ENCODE assay signal across 8 mouse cellular contexts in the genomic region with DNA sequence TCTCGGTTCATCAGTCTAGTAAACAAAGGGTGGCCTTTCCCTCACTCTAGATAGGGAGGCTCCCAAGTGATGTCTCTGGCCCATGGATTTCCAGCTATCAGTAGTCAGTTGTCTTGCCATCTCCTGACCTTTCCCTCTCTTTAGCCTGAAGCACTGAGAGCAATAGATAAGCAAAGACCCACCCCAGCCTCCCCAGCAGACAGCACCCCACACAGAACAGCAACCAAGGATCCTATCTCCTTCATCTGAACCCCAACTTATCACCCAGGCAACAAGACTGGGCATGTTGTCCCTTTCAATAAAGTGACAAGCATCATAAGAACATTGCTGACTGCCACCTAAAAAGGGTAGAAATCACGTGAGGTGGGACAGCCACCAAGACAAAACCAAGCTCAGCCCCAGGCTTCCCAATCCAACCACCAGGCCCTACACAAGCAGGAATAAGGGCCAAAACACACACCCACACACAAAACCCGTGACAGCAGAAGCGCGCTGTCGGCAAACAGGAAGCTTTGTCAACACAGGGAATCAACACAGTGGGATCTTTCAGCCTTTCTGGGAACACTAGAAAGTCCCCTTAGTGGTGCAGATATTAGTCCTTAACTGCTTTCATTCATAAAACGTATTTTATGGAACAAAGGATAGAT. TPM values are rescaled to one million over a fixed set of nuclear protein-coding genes. Genes with fewer than 3 reads are reported as not detected.
A peak's percentile ranks its signal among the peaks of the same experiment; 100 is the strongest.
DNase-seq lines count a peak whose midpoint lies in the region; ATAC-seq lines count a peak whose summit lies in the region.

No protein-coding gene starts in this region.

- no peak for ATAC-seq in forebrain, embryonic 11.5 days (replicated peaks; ENCODE audit: low FRiP score)
- peak; percentile 2 for ATAC-seq in inflammation-experienced regulatory T-cells, adult 6 months
- ATAC-seq in liver, embryonic 15.5 days (ENCODE audit: insufficient read depth) = peak; percentile 71

- no peaks in the 10 kb centered on the region for H3K27me3 ChIP-seq in forebrain, embryonic 11.5 days (ENCODE audit: control insufficient read depth, insufficient read depth, low read length)
- H3K27me3 ChIP-seq in liver, embryonic 15.5 days = no peaks in the 10 kb centered on the region

- peak overlapping the region; percentile 58 for H3K4me3 ChIP-seq in forebrain, embryonic 11.5 days (ENCODE audit: low read depth, low read length)
- peak overlapping the region; percentile 74 for H3K4me3 ChIP-seq in liver, embryonic 15.5 days (replicated peaks)

- 27% methylated on average over 7 of the region's 7 CpGs for WGBS in forebrain, embryonic 11.5 days
- 16% methylated on average over 7 of the region's 7 CpGs for WGBS in liver, embryonic 15.5 days (ENCODE audit: insufficient replicate concordance)

- peak overlapping the region; percentile 60 for H3K9ac ChIP-seq in forebrain, embryonic 11.5 days (ENCODE audit: low read length)
- peak overlapping the region; percentile 67 for H3K9ac ChIP-seq in liver, embryonic 15.5 days

- no peaks in the 10 kb centered on the region for H3K9me3 ChIP-seq in forebrain, embryonic 11.5 days (ENCODE audit: control insufficient read depth, low read length)
- H3K9me3 ChIP-seq in liver, embryonic 15.5 days (replicated peaks) = no peaks in the 10 kb centered on the region

- peak; percentile 43 for DNase-seq in adrenal gland, postnatal 10 days
- DNase-seq in adrenal gland, postnatal 36 days = no peak
- peak; percentile 35 for DNase-seq in Muller cell, postnatal 12 days (ENCODE audit: inconsistent ontology term)
- DNase-seq in forebrain, embryonic 11.5 days (ENCODE audit: low spot score) = no peak
- peak; percentile 54 for DNase-seq in right cerebral cortex, adult 18-20 months
- DNase-seq in ovary, postnatal 36 days (ENCODE audit: low spot score) = no peak

- no peaks in the 10 kb centered on the region for H3K36me3 ChIP-seq in forebrain, embryonic 11.5 days (ENCODE audit: control insufficient read depth, insufficient read depth, low read length)
- H3K36me3 ChIP-seq in liver, embryonic 15.5 days (replicated peaks) = no peaks in the 10 kb centered on the region

- peaks cover 16% of the 10 kb centered on the region for H3K4me1 ChIP-seq in forebrain, embryonic 11.5 days (replicated peaks; ENCODE audit: control insufficient read depth, insufficient read depth, low read length)
- H3K4me1 ChIP-seq in liver, embryonic 15.5 days (replicated peaks) = peaks cover 87% of the 10 kb centered on the region

- H3K4me2 ChIP-seq in forebrain, embryonic 11.5 days (ENCODE audit: low read depth, low read length, severe bottlenecking) = peak overlapping the region; percentile 84
- H3K4me2 ChIP-seq in liver, embryonic 15.5 days = peak overlapping the region; percentile 96

- H3K27ac ChIP-seq in forebrain, embryonic 11.5 days (ENCODE audit: low read depth, low read length) = no peak overlapping the region
- H3K27ac ChIP-seq in liver, embryonic 15.5 days (replicated peaks) = peak overlapping the region; percentile 87

RNA-seq across cellular contexts. Expression of a gene that starts 22.2 kb away (rescaled TPM):
- total RNA-seq in adrenal gland, postnatal 10 days (2021) = 100 to 1,000 TPM in 1 of 2 experiments, 10 to 100 TPM in 1; 76.2 to 163 TPM
- 100 to 1,000 TPM in 1 of 2 experiments, 10 to 100 TPM in 1; 71.8 to 110 TPM for total RNA-seq in adrenal gland, postnatal 36 days (2021)
- 6.6 and 7.3 TPM in 2 replicates for polyA plus RNA-seq in forebrain, embryonic 11.5 days (2014; fragmentation: Nextera tagmentation; extraction: Ambion mirVana)
- 10 to 100 TPM in 2 of 3 experiments, 1 to 10 TPM in 1; 9.4 to 29.1 (median 16.7) TPM for polyA plus RNA-seq in inflammation-experienced regulatory T-cells, adult 6 months (2017; shearing (Covaris generic))
- 7.9 and 9.4 TPM in 2 replicates for polyA plus RNA-seq in liver, embryonic 15.5 days (2015; fragmentation: Nextera tagmentation; extraction: Ambion mirVana)

Comparison
In these comparisons a context has a peak if more than half of its experiments do, and no peak if none do; other contexts are left out.
1. DNase-seq: peak in adrenal gland, postnatal 10 days (single experiment), Muller cell, postnatal 12 days (single experiment) and right cerebral cortex, adult 18-20 months (single experiment); none in adrenal gland, postnatal 36 days (0 of 2), forebrain, embryonic 11.5 days (single experiment) and ovary, postnatal 36 days (single experiment).